Mouse (Mus musculus): ENCODE measurements around the gene Myocd.

The Myocd gene

GRCm38 (mm10) chr11:65142838-65143417, 126.9 kb downstream of the Myocd start:
- DNase-seq (ENCODE audit: low spot score in 2 of 2): no peak

DNA sequence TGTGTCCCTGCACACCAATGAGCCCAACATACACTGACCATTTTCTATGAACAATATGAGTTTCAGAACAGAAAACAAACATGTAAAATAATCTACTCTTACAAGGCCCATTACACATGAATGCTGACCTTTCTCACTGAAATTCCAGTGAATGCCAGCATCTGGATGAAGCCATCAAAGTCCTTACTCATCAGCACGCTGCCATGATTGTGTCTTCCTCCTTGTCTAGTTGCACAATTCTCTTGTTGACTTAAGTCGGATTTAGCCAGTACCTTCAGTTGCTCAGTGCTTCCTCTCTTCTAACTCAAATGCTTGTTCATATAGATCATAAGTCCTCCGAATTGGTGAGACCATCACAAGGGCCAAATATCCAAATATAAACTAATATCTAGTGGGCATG, 130.8 kb downstream of the Myocd start:
- DNase-seq (ENCODE audit: low spot score in 2 of 2): no peak

GRCm38 (mm10) chr11:65137145-65137652, 132.6 kb downstream of the Myocd start:
- DNase-seq (ENCODE audit: low spot score in 2 of 2): no peak

GRCm38 (mm10) chr11:65135251-65135739, 134.5 kb downstream of the Myocd start:
- no peak for DNase-seq (ENCODE audit: low spot score in 2 of 2)

DNA sequence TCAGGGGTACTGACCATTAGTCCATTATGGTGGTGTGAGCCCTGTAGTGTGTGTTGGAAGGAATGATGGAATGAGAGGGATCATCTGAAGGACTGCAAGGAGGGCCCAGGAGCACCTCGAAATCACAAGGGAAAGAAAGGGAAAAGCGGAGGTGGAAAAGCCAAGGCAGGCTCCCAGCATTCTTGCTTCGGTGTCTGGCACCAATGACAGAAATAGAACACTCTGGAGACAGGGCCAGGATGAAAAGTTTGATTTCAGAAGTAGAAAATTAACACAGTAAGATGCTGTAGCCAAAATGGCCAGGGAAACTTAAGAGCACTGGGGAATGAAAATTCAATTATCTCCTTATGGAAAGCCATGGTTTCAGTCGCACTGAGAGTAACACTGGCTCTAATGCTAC, 136.1 kb downstream of the Myocd start:
- no peak for DNase-seq (ENCODE audit: low spot score in 2 of 2)

GRCm38 (mm10) chr11:65129110-65129509, 140.7 kb downstream of the Myocd start:
- DNase-seq (ENCODE audit: low spot score in 2 of 2): no peak

DNA sequence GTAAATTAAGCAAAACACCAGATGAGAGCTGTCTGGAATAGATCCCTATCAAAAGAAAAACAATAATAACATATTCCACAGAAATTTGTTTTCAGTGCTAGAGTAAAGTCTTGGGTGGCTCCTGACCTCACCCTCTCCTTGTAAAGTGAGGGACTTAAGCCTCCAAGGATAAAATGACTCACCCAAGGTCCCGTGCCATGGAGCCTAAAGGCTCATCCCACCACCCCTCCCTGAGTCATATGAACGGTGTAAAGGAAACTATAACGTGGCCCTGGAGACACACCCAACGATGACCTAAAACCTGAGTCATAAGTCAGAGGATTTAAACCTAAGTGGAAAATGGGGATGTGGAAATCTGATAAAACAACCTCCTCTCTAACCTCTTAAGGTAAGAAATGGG, 141.1 kb downstream of the Myocd start:
- no peak for DNase-seq (ENCODE audit: low spot score in 2 of 2)

DNA sequence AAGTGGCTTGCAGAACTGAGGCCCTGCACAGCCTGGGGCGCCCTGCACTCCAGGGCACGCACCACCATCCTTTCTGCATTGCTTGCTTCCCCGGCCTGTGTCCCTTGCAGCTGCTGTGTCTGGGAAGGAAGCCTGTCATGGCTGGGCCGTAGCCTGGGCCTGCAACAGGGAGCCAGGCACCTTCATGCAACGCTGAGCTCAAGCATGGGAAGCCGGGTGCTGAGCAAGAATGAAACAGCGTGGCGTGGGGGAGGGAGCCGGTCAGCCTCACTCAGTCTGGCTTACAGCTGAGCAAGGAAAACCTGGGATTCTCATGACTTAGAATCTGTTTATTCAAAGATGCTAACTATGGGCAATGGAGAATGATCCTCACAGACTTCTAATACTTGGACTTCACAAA, 143.2 kb downstream of the Myocd start:
- DNase-seq (ENCODE audit: low spot score in 2 of 2): peak in 1 of 2 experiments; percentile 37

Measured in frontal cortex, postnatal 14 days (tissue).